Mouse (Mus musculus) right cerebral cortex, adult 18-20 months (tissue): ENCODE data around the gene Gm3625.

Experiments used
- DNase-seq: peaks from one replicate; pipeline ENCODE4 v3.0.0; 2022; ENCODE audit warnings: mixed read lengths

The Gm3625 gene

GRCm38 (mm10) chr12:4592541-4593165, at the start of gene Gm3625, which contains the start of gene Itsn2:
Gene Gm3625 (minus strand): TSS chr12:4592927.
Gene Itsn2 (plus strand): TSS chr12:4592638.
- DNase-seq: peak; percentile 75

- no peak for DNase-seq
Observed at GRCm38 (mm10) chr12:4640737-4641136, 48.0 kb upstream of the Gm3625 start.

GRCm38 (mm10) chr12:4638438-4638837, 45.7 kb upstream of the Gm3625 start:
- DNase-seq: no peak

GRCm38 (mm10) chr12:4632957-4633356, 40.2 kb upstream of the Gm3625 start:
- no peak for DNase-seq

- no peak for DNase-seq
Observed at GRCm38 (mm10) chr12:4624201-4624600, 31.5 kb upstream of the Gm3625 start.

GRCm38 (mm10) chr12:4614722-4615121, 22.0 kb upstream of the Gm3625 start:
- DNase-seq: no peak

GRCm38 (mm10) chr12:4606625-4607024, 13.9 kb upstream of the Gm3625 start:
- DNase-seq: no peak

GRCm38 (mm10) chr12:4599713-4600112, 7.0 kb upstream of the Gm3625 start:
- DNase-seq: no peak

GRCm38 (mm10) chr12:4598666-4599428, 6.1 kb upstream of the Gm3625 start:
- no peak for DNase-seq

GRCm38 (mm10) chr12:4595055-4595454, 2.3 kb upstream of the Gm3625 start:
- no peak for DNase-seq

- no peak for DNase-seq
Observed at GRCm38 (mm10) chr12:4593930-4594391, 1.2 kb upstream of the Gm3625 start.

- peak; percentile 51 for DNase-seq
Observed at GRCm38 (mm10) chr12:4593166-4593929, 621 bp upstream of the Gm3625 start.

- no peak for DNase-seq
Observed at GRCm38 (mm10) chr12:4592025-4592424, 702 bp downstream of the Gm3625 start.

- no peak for DNase-seq
Observed at GRCm38 (mm10) chr12:4588603-4589002, 4.1 kb downstream of the Gm3625 start.

- no peak for DNase-seq
Observed at GRCm38 (mm10) chr12:4587846-4588245, 4.9 kb downstream of the Gm3625 start.

- DNase-seq: no peak
Observed at GRCm38 (mm10) chr12:4582326-4582725, 10.4 kb downstream of the Gm3625 start.

- DNase-seq: no peak
Observed at GRCm38 (mm10) chr12:4574065-4574464, 18.7 kb downstream of the Gm3625 start.

- no peak for DNase-seq
Observed at GRCm38 (mm10) chr12:4571864-4572263, 20.9 kb downstream of the Gm3625 start.

- DNase-seq: no peak
Observed at GRCm38 (mm10) chr12:4558475-4559279, 34.0 kb downstream of the Gm3625 start.

GRCm38 (mm10) chr12:4558013-4558412, 34.7 kb downstream of the Gm3625 start:
- no peak for DNase-seq

GRCm38 (mm10) chr12:4557436-4557835, 35.3 kb downstream of the Gm3625 start:
- no peak for DNase-seq

GRCm38 (mm10) chr12:4556891-4557290, 35.8 kb downstream of the Gm3625 start:
- no peak for DNase-seq

- DNase-seq: no peak
Observed at GRCm38 (mm10) chr12:4555451-4555850, 37.3 kb downstream of the Gm3625 start.
